Mouse (Mus musculus): ENCODE results near the gene Selenon. TPM values are rescaled to one million over a fixed set of nuclear protein-coding genes. Genes with fewer than 3 reads are reported as not detected.

The Selenon gene
- total RNA-seq, 2 experiments from 2014 or later: 22.2 to 23.2 TPM

GRCm38 (mm10) chr4:134588951-134589350, 37.0 kb upstream of the Selenon start:
- Histone ChIP-seq H3K27ac (no peak overlapping the region), H3K4me3 (no peak overlapping the region)
- TF ChIP-seq CTCF (IDR thresholded peaks at IDR 0.05): no peak
- DNase-seq (ENCODE audit: extremely low spot score in 1 of 2, low spot score in 2 of 2): no peak
- intact Hi-C loops (cut with DNase I): no loop called here

GRCm38 (mm10) chr4:134588287-134588686, 36.3 kb upstream of the Selenon start:
- Histone ChIP-seq H3K27ac (no peak overlapping the region), H3K4me3 (no peak overlapping the region)
- no peak for DNase-seq (ENCODE audit: extremely low spot score in 1 of 2, low spot score in 2 of 2)
- intact Hi-C loops (cut with DNase I): no loop called here
- no peak for TF ChIP-seq CTCF (IDR thresholded peaks at IDR 0.05)

GRCm38 (mm10) chr4:134587636-134588197, 35.8 kb upstream of the Selenon start:
- no peak for DNase-seq (ENCODE audit: extremely low spot score in 1 of 2, low spot score in 2 of 2)
- no peak for TF ChIP-seq CTCF (IDR thresholded peaks at IDR 0.05)
- H3K4me3 ChIP-seq: no peak overlapping the region
- H3K27ac ChIP-seq: no peak overlapping the region
- intact Hi-C loops (cut with DNase I): no loop called here

GRCm38 (mm10) chr4:134586631-134587030, 34.7 kb upstream of the Selenon start:
- Histone ChIP-seq H3K27ac (peak overlapping the region; percentile 2), H3K4me3 (no peak overlapping the region)
- no peak for TF ChIP-seq CTCF (IDR thresholded peaks at IDR 0.05)
- no peak for DNase-seq (ENCODE audit: extremely low spot score in 1 of 2, low spot score in 2 of 2)
- intact Hi-C loops (cut with DNase I): no loop called here

- Histone ChIP-seq H3K4me3 (no peak overlapping the region), H3K27ac (peak overlapping the region; percentile 19; the same call in 1 of the 2 replicates)
- no peak for DNase-seq (ENCODE audit: extremely low spot score in 1 of 2, low spot score in 2 of 2)
- no peak for TF ChIP-seq CTCF (IDR thresholded peaks at IDR 0.05)
- intact Hi-C loops (cut with DNase I): no loop called here
These were observed 34.2 kb upstream of the Selenon start for GRCm38 (mm10) chr4:134586126-134586525.

GRCm38 (mm10) chr4:134583513-134583912, 31.5 kb upstream of the Selenon start:
- intact Hi-C loops (cut with DNase I): loop anchor here (5.0 kb wide), 1 partner anchor 119 kb away; the partner anchor contains the start of gene Man1c1
- TF ChIP-seq CTCF (IDR thresholded peaks at IDR 0.05): peak; percentile 52
- no peak overlapping the region for H3K4me3 ChIP-seq
- no peak overlapping the region for H3K27ac ChIP-seq
- no peak for DNase-seq (ENCODE audit: extremely low spot score in 1 of 2, low spot score in 2 of 2)

- no peak for DNase-seq (ENCODE audit: extremely low spot score in 1 of 2, low spot score in 2 of 2)
- intact Hi-C loops (cut with DNase I): loop anchor here (2.0 to 5.0 kb wide), 2 partner anchors 49 to 121 kb away; partner anchors contain the start of gene Man1c1
- Histone ChIP-seq H3K4me3 (no peak overlapping the region), H3K27ac (peak overlapping the region; percentile 69)
- no peak for TF ChIP-seq CTCF (IDR thresholded peaks at IDR 0.05)
These were observed 29.4 kb upstream of the Selenon start for GRCm38 (mm10) chr4:134581365-134581764.

GRCm38 (mm10) chr4:134580351-134581148, 28.6 kb upstream of the Selenon start:
- Histone ChIP-seq H3K27ac (peak overlapping the region; percentile 69), H3K4me3 (no peak overlapping the region)
- TF ChIP-seq CTCF (IDR thresholded peaks at IDR 0.05): no peak; the same call in 1 of the 2 replicates
- intact Hi-C loops (cut with DNase I): loop anchor here (2.0 to 5.0 kb wide), 2 partner anchors 50 to 122 kb away; partner anchors contain the start of gene Man1c1
- peak; percentile 55 to 66 for DNase-seq (ENCODE audit: extremely low spot score in 1 of 2, low spot score in 2 of 2)

- intact Hi-C loops (cut with DNase I): loop anchor here (2.0 to 5.0 kb wide), 2 partner anchors 51 to 123 kb away; partner anchors contain the start of gene Man1c1
- Histone ChIP-seq H3K4me3 (no peak overlapping the region), H3K27ac (peak overlapping the region; percentile 69)
- TF ChIP-seq CTCF (IDR thresholded peaks at IDR 0.05): no peak
- no peak for DNase-seq (ENCODE audit: extremely low spot score in 1 of 2, low spot score in 2 of 2)
These were observed 27.7 kb upstream of the Selenon start for GRCm38 (mm10) chr4:134579620-134580019.

- intact Hi-C loops (cut with DNase I): no loop called here
- DNase-seq (ENCODE audit: extremely low spot score in 1 of 2, low spot score in 2 of 2): no peak
- H3K27ac ChIP-seq: no peak overlapping the region
- TF ChIP-seq CTCF (IDR thresholded peaks at IDR 0.05): no peak; the same call in 1 of the 2 replicates
- no peak overlapping the region for H3K4me3 ChIP-seq
These were observed 27.2 kb upstream of the Selenon start for GRCm38 (mm10) chr4:134579212-134579611.

- peak in 1 of 2 experiments; percentile 43 for DNase-seq (ENCODE audit: extremely low spot score in 1 of 2, low spot score in 2 of 2)
- intact Hi-C loops (cut with DNase I): no loop called here
- no peak overlapping the region for H3K4me3 ChIP-seq
- H3K27ac ChIP-seq: no peak overlapping the region
- TF ChIP-seq CTCF (IDR thresholded peaks at IDR 0.05): no peak
These were observed 26.4 kb upstream of the Selenon start for GRCm38 (mm10) chr4:134578407-134578806.

- no peak for TF ChIP-seq CTCF (IDR thresholded peaks at IDR 0.05)
- intact Hi-C loops (cut with DNase I): no loop called here
These were observed 25.3 kb upstream of the Selenon start for GRCm38 (mm10) chr4:134577281-134577680.

More at GRCm38 (mm10) chr4:134577281-134577680, 25.3 kb upstream of the Selenon start:
- no peak overlapping the region for H3K27ac ChIP-seq
- H3K4me3 ChIP-seq: no peak overlapping the region
- DNase-seq (ENCODE audit: extremely low spot score in 1 of 2, low spot score in 2 of 2): no peak
